Mouse (Mus musculus): Measurements from ENCODE around the gene Serpinb6a.
"Not testable (repeated sequence)": the region's sequence is repeated elsewhere in the genome, so short reads cannot be mapped to it uniquely, and the experiment has no call there.

Gene Serpinb6a

DNA sequence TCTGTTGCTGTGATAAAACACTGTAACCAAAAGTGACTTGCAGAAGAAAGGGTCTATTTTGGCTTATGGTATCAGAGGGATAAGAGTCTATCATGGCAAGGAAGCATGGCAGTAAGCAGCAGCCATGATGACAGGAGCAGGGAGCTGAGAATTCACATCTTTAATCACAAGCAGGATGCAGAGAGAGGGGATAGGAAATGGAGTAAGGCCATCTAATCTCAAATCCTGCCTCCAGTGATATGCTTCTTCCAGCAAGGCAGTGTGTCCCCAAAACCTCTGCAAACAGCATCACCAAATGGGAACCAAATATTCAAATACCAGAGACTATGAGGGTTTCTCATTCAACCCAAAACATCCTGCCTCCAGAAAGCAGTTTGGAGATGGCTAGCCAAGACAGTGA is 36.0 kb downstream of the Serpinb6a start:
- DNase-seq: no peak

GRCm38 (mm10) chr13:33966025-33966412 is 36.6 kb downstream of the Serpinb6a start:
- no peak for DNase-seq

DNA sequence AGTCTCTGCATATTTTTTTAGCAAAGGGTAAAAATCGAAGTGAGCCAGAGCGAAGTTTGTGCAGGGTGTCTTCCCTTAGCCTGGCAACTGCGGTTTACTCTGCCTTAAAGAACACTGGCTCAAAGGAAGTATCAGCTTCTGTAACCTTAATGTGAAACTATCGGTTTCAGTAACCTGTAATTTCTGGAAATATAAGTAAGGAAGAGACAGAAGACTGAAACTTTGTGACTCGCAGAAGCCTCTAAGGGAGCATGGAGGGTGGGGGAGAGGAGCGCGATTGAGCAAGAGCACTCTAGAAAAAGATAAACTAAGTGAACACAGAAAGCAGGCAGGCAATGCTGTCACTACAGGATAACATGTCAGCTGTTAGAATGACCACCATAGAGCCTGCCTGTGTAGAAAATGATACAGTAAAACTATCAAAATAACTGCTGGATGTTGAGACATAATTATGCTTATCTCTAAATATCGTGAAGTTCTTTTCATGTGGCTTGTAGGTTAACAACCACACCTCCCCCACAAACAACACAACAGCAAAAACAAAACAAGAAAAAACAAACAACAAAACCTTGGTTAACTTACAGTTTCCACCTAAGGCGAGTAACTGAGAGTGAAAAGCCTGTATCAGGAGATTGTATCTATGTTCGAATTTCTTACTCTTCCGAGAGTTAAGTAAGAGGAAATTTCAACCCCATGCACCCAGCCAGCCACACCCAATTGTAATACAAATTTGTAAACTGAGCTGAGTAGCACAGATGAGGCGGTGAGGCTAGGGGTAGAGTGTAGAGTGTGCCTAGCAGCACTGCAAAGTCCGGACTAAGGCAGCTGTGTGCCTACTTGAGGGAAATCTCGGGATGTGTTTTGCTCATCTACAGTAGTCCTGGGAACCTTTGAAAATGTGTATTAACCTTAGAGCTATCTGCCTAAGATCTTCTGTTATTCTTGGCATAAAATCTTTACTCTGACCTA is 37.3 kb downstream of the Serpinb6a start:
- DNase-seq: no peak

GRCm38 (mm10) chr13:33964206-33965046 is 38.2 kb downstream of the Serpinb6a start, which contains the start of gene Nqo2:
Gene Nqo2 (plus strand): TSS chr13:33964687.
- DNase-seq: peak; percentile 53

DNA sequence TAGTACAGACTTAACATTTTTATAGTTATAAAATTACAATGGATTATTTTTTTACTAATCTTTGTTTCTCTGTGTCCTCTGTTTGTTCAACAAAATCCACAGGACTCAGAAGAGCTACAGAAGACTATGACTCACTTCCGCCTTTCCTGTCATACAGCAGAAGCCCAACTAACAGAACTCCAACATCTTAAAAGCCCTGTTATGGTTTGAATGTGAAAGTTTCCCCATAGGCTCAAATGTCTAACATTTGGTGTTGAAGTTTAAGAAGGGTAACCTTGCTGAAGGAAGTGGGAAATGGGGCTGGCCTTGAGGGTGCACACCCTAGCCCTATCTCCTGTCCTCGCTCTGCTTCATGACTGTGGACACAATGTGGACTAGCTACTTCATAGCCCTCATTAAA is 42.8 kb downstream of the Serpinb6a start:
- DNase-seq: no peak

- DNase-seq: no peak
Observed at GRCm38 (mm10) chr13:33956571-33957421, 45.8 kb downstream of the Serpinb6a start.

DNA sequence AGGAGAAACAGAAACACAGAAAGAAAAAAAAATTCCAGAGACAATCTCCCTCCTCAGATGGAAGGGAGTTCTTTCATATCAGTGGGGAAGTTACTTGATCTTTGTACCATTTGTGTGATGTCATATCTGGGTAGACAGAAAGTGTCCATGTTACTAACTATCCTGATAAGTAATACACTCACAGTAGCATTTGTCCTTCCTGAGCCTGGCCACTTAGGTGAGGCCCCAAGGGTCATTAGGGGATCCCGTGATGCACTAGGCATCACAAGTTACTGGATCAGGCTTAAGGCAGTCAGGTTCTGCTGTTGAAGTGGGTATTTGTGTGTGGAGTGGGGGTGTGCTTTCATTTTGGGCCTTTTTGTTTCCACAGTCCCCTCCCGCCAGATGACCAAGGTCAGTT is 49.6 kb downstream of the Serpinb6a start:
- no peak for DNase-seq

DNA sequence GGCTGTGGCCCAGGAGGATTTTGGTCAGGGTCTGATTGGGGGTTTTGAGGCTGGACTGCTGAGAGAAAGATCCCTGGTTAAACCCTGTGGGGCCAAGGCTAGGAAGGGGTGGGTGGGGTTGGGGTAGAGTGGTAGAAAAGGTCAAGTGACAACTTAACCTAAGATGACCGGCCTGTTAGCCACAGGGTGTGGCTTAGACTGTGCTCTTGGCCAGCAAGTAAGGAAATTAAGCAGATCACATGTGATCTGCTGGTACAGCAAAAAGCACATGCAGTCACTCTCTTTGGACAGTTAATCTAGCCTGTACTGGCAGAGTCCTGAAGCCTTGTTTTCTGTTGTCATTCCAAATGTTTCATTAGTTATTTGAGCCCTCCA is 50.5 kb downstream of the Serpinb6a start:
- no peak for DNase-seq

GRCm38 (mm10) chr13:33951308-33952074 is 51.1 kb downstream of the Serpinb6a start:
- no peak for DNase-seq

- no peak for DNase-seq
Observed at GRCm38 (mm10) chr13:33942212-33942779, 60.3 kb downstream of the Serpinb6a start.

- DNase-seq: no peak
Observed at GRCm38 (mm10) chr13:33941288-33941808, 61.2 kb downstream of the Serpinb6a start.

GRCm38 (mm10) chr13:33937587-33937986 is 65.0 kb downstream of the Serpinb6a start:
- DNase-seq: not testable (repeated sequence)

DNA sequence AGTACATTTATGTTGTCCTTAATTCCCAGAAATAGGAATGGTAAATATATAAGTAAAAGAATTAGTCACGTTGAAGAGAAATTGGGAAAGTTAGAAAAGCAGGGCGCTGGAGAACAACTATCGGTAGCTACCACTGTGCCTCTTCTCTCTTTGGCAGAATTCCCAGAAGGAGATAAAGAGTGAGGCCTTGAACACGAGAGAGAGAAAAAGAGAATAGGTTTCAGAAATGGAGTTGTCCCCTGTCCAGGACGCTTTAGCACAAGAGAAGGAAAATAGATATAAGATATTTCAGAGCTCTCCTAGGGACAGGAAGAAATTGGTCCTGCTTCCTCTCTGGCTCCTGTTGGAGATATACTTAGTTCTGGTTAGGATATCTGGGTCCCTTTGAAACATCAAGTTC is 65.4 kb downstream of the Serpinb6a start:
- DNase-seq: no peak

GRCm38 (mm10) chr13:33935465-33936181 is 67.0 kb downstream of the Serpinb6a start:
- DNase-seq: peak; percentile 37

DNA sequence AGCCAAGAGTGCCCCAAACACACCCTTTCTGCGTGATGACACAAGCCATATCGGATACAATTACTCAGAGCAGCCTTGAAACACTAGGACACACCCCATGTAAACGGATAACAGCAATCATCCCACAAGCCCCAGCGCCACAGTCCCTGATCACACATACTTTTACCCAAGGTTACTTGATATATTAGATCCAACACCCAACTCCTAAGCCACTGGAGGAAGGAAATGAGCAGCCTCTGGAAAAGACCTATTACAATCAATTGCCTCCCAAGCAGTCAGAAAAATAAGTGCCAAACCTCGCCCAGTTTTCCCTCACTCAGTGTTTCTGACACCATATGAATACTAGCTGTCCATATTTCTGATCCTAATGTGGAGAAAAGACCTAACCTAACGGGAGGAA is 67.9 kb downstream of the Serpinb6a start:
- no peak for DNase-seq

DNA sequence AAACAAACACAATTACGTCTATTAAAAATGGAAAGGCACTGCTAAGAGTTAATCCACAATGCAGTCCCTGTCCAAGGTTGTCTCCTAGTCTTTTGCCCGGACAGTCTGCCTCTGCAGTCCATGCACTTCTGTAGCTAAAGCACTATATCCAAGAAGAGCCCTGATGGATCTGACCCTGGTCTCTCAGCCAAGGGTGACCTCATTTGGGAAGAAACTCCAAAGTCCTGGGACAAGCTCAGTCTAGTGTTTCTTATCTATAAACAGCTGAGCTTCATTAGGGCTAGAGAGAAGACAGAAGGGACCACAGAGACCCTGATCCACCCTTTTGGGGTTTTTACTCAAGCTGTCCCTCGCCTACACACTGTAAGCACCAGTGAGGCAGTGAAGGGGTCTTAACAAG is 71.7 kb downstream of the Serpinb6a start:
- no peak for DNase-seq

- no peak for DNase-seq
Observed at GRCm38 (mm10) chr13:33930281-33930680, 72.3 kb downstream of the Serpinb6a start.

- no peak for DNase-seq
Observed at GRCm38 (mm10) chr13:33921699-33922098, 80.9 kb downstream of the Serpinb6a start.

GRCm38 (mm10) chr13:33921041-33921440 is 81.6 kb downstream of the Serpinb6a start:
- DNase-seq: no peak

DNA sequence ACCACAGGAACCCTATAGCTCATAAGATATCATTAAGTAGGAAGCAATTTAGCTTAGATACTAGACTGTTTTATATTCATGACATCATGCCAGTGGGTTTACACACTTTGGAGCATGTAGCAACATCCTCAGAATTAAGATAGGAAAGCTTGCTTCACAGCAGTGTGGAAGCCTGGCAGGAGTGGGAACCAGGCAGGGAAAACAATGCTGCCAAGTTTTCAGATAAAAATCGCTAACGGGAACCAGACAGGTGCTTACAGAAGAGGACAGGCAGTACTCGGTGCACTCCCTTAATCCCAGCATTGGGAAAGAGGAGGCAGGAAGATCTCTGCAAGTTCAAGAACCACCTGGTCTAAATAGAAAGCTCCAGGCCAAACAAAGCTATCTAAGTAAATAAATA is 95.8 kb downstream of the Serpinb6a start:
- DNase-seq: no peak

Data from layer of hippocampus, adult 9-11 months (tissue).